Mouse (Mus musculus) cerebellum, adult (tissue): ENCODE measurements around the gene B3galt6.

ENCODE experiments used
- ATAC-seq: cut with Nextera tagmentation; 2 replicates; pipeline ENCODE4 v1.9.2; 2017; ENCODE audit warnings: mild to moderate bottlenecking, moderate library complexity, mixed read lengths; ENCODE audit not compliant: insufficient number of reproducible peaks, low FRiP score, low TSS enrichment

B3galt6 gene

DNA sequence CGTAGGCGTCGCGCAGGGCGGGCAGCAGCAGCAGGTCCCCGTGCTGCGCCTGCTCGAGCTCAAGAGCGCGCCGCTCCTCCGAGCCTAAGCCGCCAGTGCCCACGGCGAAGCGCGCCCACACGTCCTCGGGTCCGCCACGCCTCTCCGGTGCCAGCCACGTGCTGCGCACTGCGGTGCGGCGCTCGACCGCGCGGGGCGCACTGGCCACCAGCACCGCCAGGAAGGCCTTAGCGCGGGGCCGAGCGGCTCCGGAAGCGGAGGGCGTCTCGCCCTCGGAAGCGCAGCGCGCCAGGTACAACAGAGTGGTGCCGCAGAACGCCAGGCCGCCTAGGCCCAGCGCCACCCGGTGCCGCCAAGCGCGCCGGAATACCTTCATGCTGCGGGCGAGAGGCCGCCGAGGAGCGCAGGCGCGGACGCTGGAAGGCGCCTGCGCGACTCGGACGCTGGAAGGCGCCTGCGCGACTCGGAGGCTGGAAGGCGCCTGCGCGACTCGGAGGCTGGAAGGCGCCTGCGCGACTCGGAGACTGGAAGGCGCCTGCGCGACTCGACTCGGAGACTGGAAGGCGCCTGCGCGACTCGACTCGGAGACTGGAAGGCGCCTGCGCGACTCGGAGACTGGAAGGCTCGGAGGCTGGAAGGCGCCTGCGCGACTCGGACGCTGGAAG lies at the start of gene B3galt6, which contains the start of gene Sdf4:
Gene B3galt6, minus strand, starts transcription at position 409 of the 665 bp plus-strand sequence.
Gene Sdf4, plus strand, starts transcription at position 632 of the 665 bp plus-strand sequence.
- ATAC-seq = peak; percentile 79

DNA sequence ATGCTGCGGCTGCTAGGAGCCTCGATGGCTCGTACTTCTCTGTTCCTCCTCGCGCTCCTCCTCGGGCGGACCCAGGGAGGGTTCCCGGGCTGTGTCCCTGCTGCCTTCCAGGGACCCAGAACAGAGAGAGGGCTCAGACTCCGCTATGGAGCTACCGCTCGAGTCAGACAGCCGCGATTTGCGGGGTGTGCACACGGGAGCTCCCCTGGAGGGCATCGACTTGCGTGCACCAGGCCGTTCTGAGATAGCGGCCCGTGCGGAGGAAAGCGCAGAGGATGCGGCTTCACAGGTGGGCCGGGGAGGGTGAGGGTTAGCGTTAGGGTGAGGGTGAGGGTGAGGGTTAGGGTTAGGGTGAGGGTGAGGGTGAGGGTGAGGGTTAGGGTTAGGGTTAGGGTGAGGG lies 42.5 kb upstream of the B3galt6 start:
- no peak for ATAC-seq

DNA sequence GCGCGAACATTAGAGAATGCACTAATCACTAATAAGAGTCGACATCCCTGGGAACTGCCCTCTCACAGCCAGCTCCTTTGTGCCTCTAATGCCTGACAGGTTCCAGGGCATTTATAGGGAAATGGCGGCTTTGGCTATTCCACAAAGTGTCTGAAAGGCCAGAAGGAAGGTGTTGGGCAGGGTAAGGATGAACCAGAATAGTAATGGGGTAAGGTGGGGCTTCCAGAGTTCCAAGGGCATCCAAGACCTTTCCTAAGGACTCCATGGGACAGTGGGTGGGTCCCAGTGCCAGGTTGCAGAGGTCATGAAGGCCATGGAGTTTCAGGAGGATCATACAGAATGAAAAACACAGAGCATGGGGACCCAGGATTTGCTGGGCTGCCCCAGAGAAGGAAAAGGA lies 41.9 kb upstream of the B3galt6 start:
- no peak for ATAC-seq

DNA sequence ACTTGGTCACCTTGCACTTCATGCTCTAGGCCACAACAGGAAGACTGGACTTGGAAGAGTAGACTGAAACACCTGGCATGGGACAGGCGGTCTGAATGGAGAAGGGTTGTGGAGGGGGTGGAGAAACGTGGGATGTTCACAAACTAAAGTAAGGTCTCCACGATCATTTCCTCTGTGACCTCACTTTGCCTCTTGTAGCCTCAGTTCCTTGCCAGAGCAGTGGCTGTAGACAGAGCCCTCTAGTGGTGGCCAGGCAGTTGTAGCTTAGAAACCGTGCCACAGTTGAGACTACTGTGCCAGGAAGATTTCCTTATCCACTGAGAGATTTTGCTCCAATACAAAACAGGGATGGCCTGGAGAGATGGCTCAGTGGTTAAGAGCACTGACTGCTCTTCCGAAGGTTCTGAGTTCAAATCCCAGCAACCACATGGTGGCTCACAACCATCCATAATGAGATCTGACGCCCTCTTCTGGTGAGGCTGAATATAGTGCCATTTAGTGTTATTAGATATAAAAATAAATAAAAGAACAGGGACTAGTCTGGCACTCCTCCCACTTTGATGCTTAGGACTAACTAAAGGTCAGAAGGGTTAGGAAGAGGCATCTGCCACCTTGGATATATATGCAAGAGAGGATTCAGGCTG lies 41.1 kb upstream of the B3galt6 start:
- ATAC-seq = no peak

DNA sequence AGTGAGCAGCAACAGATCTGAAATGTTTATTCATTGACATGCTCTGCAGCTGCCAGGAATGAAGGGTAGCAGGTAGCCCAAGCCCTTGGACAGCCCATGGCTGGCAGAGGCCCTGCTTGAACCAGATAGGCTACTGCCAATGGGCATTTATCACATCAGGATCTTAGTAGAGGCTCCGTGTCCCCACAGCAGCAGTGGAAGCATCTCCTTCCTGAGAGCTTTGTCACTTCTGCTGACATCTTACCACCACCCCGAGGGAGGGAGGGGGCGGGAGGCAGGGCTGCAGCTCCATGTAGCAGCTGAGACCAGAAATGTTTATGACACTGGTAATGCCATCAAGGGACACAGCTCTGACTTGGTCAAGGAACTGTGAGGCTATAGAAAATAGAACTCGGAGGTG lies 40.4 kb upstream of the B3galt6 start:
- no peak for ATAC-seq

DNA sequence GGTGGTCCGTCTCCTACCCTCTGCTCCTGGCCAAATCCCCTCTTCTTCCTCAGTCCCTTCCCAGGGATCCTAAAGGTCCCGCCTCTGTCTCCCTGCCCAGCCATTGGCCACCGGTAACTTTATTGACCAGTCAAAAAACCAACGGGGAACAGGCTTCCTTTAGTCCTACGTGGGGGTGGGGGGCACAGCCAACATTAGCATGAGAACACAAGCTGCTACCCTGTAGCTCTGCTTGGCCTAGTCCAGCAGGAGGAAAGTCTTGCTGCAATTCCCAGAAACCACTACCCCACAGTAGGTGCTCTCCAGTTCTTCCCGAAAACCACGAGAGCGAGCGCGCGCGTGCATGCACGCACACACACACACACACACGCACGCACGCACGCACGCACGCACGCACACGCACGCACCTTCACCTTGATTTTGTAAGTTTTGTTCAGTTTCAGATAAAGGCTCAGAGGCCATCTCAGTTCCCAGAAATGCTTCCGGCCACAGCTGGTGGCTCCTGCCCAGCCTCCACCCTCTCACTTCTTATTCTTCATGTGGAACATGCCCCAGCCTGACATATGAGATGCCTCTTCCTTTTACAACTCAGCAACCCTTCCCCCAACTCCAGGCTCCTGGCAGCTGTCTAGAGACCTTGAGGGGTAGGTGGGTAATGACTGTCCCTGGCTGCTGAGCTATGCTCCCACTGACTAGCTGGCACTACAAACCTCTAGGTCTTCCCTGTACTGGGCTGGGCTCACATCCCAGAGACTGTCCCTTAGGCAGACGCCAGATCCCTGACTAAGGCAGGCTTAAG lies 39.3 kb upstream of the B3galt6 start:
- peak; percentile 63 for ATAC-seq

DNA sequence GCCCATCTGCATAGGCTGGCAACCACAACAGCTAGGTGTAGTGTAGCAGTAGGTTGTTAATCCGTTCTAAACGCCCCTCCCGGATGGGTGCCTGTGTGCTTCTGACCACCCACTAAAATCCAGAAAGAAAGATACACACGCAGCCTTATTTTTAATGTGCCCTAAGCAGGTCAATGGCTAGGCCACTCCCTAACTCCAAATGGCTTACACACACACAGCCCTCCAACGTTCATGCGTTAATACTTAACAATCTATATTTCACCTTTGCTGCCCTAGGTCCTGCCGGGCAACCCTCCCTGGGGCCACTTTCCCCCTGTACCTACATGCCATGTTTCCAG lies 38.8 kb upstream of the B3galt6 start:
- ATAC-seq = no peak; the same call in 1 of the 2 replicates

DNA sequence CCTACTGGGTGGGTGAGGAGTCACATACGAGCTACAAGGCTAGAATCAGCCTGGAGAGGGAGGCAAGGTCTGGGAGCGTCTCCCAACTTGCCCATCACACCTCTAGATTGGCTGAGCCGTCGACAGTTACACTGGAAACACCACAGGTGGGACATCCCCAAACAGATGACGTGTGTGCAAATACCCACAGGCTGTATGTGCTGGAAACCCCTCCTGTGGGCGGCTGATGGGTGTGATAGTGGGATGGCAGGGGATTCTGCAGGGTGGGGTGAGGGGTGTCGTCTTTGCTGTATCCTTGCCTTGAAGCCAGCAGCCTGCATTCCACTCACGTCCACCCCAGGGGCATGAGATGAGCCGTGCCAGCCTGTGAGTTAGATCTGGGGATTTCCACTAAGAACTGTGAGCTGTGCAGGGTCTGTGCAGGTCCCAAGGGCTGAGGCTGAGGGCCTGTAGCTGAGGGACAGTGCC lies 38.2 kb upstream of the B3galt6 start:
- ATAC-seq = no peak

DNA sequence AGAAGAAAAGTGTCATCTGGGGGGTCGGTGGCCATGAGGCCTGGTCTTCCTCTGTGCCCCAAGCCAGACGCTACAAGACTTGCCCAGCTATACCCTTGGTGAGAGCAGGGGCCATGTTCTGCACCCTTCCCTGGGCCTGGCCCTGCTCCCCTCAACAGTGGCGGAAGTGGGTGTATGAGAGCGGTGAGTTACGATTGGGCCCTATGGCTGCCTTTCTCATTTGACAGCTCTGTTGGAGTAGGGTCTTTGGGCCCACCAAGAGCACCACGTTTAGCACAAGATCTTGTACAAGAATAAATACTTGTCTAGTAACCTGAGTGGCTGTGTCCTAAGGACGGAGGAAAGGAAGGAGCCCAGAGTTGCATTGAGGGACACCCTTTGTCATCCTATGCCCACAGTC lies 36.1 kb upstream of the B3galt6 start:
- ATAC-seq = no peak

DNA sequence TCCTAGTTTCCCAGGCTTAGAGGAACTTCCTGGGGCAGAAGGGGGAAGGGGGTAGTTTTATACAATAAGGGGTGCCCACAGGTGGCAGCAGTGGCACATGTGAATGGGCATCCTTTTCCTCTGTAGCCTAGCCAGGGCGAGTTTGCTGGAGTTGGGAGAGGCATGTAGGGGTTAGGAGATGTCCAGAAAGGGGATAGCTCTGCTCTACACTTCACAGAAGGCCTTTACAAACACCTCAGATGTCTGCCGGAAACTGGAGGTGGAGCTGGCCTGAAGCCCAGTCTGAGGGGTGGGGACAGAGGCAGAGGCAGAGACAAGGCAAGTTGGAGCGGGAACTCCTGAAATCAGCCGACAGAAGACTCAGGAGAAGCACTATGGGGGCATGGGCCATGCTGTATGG lies 33.6 kb upstream of the B3galt6 start, which contains the start of gene Tnfrsf18:
Gene Tnfrsf18, plus strand, starts transcription at position 152 of the 400 bp plus-strand sequence.
- ATAC-seq = no peak

DNA sequence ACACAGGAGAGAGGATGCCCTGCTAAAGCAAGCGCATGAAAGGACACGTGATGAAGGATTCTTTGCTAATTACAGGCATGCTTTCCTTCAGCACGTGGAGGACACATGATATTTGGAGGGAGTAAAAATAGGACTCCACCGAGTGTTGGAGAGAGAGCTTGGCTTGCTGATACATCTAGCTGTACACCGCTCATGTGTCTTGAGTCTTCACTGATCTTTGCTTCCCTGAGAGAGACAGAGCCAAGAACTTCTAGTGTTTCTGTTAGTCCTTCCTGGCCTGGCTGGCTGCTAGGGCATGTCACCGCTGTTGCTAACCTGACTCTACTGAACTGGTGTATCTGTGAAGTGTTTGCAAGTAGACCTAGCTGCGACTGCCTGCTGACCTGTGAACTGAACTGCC lies 31.7 kb upstream of the B3galt6 start:
- no peak for ATAC-seq

DNA sequence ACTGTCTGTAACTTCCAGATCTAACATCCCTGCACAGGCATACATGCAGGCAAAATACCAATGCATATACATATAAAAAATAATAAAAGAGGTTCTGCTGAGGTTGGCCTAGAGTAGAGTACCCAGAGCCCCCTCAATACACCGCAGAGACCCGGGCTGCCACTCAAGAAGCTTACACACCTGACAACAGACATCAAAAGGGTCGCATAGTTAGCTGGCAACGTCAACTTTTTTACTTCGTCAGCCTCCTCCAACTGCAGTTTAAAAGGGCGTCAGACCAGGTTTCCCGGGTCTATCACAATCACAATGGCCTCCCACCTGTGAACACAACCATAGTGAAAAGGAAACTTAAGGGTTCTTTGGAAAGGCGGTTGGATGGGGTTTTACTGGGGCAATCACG lies 31.1 kb upstream of the B3galt6 start:
- no peak for ATAC-seq

DNA sequence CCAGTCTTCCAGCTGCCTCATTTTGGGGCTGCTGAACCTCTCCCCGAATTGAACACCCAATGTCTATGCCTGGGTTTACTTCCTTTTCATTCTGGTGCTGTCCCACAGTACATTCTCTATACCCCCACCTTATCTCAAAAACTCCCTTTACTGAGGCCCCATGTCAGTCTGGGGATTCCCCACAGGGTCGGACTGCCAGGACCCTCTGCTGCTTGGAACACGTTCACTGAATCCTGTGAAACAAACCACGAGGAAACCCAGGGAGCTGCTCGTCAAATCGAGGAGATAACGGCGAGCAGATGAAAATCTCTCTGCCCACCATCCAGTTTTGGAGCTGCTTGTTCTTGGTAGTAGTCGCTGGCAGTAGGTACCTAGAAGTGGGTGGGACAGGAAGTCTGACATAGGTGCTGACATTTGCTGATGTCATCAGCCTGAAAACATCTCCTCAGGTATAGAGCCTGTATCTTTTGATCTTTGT lies 29.5 kb upstream of the B3galt6 start:
- no peak for ATAC-seq

DNA sequence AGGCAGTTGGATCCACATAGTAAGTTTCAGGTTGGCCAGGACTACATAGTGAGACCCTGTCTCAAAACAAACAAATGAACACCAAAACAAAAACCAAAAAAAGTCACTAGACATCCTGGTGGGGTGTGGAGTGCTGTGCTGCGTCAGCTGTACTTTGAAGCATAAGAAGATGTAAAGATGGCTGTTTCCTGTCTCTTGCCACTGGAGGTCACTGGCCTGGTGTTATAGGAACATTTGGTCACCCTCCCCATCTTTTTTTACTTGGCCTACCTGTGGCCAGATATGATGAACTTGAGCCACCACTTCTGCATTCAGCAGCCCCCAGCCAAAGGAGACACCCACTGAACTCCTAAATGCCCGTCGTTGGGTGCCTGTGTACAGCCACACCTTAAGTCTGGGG lies 28.9 kb upstream of the B3galt6 start:
- ATAC-seq = no peak

DNA sequence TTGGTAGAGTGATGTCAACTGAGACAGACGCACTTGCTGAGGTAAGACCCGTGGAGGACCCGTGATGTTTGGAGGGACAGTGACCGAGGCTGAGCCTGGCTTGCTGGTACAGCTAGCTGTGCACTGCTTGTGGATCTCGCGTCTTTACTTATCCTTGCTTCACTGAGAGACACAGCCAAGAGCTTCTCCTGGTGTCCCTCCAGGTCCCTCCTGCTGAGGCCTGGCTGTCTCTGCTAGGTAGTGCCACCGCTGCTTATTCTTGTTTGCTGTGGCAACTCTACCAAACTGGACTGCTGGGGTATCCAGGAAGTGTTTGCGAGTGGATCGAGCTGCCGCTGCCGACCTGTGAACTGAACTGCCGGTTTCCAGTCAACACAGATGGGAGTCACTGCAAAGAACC lies 27.3 kb upstream of the B3galt6 start:
- ATAC-seq = no peak

DNA sequence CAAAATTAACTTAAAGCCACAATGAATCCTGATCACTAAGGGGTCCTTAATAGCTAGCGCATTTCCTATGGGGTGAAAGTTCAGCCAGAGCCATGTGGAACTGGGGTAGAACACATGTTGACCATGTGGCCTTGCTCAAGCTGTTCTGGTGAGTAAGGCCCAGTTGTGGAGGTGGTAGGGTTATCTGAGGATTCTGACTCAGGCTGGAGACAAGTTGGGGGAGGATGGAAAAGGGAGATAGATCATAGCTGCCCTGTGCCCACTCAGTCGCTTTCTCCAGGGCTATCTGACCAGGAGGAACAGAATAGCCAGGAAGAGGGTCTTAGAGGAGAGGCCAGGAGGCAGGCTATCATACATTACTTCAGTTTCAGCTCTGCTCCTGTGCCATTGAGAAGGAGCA lies 22.0 kb upstream of the B3galt6 start:
- no peak for ATAC-seq

DNA sequence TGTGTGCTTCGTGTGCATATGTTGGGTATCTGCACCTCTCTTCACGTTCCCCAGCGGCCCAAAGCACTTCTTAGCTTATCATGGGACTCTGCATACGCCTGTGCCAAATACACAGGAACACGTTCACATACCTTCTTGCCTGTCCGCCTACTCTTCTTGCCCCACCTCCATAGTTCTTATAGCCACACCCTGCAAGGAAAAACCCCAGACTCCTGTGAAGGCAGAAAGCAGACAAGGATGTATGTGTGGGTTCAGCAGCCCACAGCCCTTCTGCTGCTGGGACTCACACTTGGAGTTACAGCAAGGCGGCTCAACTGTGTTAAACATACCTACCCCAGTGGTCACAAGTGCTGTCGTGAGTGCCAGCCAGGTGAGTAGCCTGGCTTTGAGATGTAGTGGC lies 21.2 kb upstream of the B3galt6 start, which contains the start of gene Tnfrsf4:
Gene Tnfrsf4, plus strand, starts transcription at position 207 of the 400 bp plus-strand sequence.
- no peak for ATAC-seq

DNA sequence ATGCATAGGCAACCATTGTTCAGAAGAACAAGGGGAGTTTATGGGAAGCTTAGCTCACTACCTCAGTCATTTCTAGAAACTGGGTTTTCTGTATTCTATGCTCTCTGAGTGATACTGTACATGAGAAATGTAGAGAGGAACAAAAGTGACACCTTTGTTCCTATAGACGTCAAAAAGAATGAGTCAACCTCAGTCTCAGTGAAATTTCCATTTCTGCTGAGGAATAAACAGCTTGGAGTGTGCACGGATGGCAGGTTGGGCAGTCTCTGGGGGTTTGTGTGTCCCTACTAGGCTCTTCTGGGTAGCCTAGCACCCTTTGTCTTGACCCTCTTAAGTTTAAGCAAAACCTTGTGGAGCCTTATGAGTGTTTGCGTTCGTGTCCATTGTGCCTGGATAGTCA lies 15.9 kb upstream of the B3galt6 start:
- no peak for ATAC-seq

DNA sequence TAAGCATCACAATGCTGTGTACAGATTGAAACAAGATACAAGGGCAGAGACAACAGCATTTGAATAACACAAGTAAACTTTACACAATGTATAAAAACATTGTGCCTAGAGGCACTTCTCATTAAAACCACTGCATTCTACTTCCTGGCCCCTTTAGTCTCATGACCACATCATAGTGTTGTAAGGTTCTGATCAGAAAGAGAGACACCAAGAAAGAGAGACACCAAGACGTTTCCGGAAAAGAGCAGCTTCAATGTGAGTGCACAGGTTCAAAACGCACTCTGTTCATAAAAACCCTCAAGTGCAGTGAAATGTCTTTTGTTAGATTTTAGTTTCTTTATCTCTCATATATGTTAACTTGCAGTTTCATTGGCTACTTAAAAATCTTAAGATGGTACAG lies 11.7 kb upstream of the B3galt6 start:
- no peak for ATAC-seq

DNA sequence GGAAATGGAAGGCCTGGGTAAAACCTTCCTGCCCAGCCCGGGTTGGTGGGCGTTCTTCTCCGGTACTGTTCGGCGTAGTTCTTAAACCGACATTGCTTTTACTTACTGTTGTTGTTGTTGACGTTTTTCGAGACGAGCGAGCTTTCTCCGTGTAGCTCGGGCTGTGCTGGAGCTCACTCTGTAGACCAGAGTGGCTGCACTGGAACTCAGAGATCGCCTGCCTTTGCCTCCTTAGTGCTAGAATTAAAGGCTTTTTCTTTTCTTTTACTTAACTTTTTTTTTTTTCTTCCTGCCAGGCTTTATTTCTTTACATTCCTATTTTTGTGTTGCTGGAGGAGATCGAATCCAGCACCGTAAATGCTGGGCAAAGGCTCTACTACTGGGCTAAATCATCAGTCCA lies 1.2 kb upstream of the B3galt6 start:
- no peak for ATAC-seq

DNA sequence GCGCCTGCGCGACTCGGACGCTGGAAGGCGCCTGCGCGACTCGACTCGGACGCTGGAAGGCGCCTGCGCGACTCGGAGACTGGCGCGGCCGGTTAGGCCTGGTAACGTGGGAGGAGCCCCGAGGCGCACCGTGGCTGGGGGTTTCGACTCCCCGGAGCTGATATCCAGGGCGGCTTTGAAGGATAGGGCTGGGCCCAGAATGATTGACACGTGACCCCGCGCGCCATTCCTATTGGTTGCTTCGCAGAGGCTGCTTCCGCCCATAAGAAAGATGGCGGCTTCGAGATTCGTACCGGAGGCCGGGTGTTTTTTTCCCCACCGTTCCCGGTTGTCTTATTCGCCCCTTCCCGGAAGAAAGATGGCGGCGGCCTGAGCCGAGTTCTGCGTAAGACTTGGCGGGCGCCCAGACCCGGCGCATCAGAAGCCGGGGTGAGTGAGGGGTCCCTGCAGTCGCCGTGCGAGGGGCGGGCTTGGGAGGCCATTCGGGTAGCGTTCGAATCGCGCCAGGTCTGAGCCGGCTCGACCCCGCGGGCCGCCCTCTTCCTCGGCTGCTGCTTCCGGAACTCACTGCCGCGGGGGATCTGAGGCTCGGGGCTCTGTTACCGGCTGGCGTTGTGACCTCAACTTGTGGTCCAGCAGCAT lies 578 bp upstream of the B3galt6 start:
- ATAC-seq = peak; percentile 83
